Mouse (Mus musculus) midbrain, embryonic 13.5 days (tissue): Measurements from ENCODE around the gene Olfr1018. TPM values are rescaled to one million over a fixed set of nuclear protein-coding genes. Genes with fewer than 3 reads are reported as not detected.

Source experiments
- ATAC-seq: fragments of 200-750 bp; cut with Nextera tagmentation; 2 replicates; pipeline ENCODE4 v1.8.0; 2017; ENCODE audit warnings: mild to moderate bottlenecking, moderate TSS enrichment, moderate library complexity
- H3K27ac ChIP-seq: fragments of 300-500 bp; sonication (generic); 2 replicates; pipeline ENCODE4 v1.5.1; 2015; ENCODE audit warnings: inconsistent platforms, mild to moderate bottlenecking, moderate library complexity
- H3K27me3 ChIP-seq: fragments of 300-500 bp; sonication (generic); 2 replicates; pipeline ENCODE4 v1.6.1; 2015; ENCODE audit warnings: mild to moderate bottlenecking, inconsistent platforms
- H3K36me3 ChIP-seq: fragments of 300-500 bp; sonication (generic); 2 replicates; pipeline ENCODE4 v1.6.1; 2015; ENCODE audit warnings: mild to moderate bottlenecking, inconsistent platforms
- H3K4me1 ChIP-seq: fragments of 300-500 bp; sonication (generic); replicated peaks from 2 replicates; pipeline ENCODE4 v1.6.1; 2015; ENCODE audit warnings: inconsistent platforms
- H3K4me2 ChIP-seq: fragments of 300-500 bp; sonication (generic); replicated peaks from 2 replicates; pipeline ENCODE4 v1.6.1; 2015; ENCODE audit warnings: moderate library complexity, mild to moderate bottlenecking, inconsistent platforms
- H3K4me3 ChIP-seq: fragments of 300-500 bp; sonication (generic); replicated peaks from 2 replicates; pipeline ENCODE4 v1.5.1; 2015; ENCODE audit warnings: mild to moderate bottlenecking, inconsistent platforms
- H3K9ac ChIP-seq: fragments of 300-500 bp; sonication (generic); replicated peaks from 2 replicates; pipeline ENCODE4 v1.6.1; 2015; ENCODE audit warnings: mild to moderate bottlenecking, inconsistent platforms
- H3K9me3 ChIP-seq: fragments of 300-500 bp; sonication (generic); 2 replicates; pipeline ENCODE4 v1.6.1; 2016; ENCODE audit warnings: mild to moderate bottlenecking, inconsistent platforms
- WGBS: fragments of 180-500 bp; shearing (Covaris S2); methylation state at CpG from one replicate; pipeline ENCODE4 v1.1.7; 2015; 5-methylcytosine and 5-hydroxymethylcytosine counted together
- polyA plus RNA-seq: library from polyadenylated mRNA; unstranded; fragments of >200 nt; fragmentation: Nextera tagmentation; extraction: Ambion mirVana; gene quantifications from 2 replicates; pipeline ENCODE4 v1.2.1, GENCODE M21; 2015

The Olfr1018 gene
- not detected in 2 replicates for polyA plus RNA-seq

- H3K9me3 ChIP-seq = no peaks in the 10 kb centered on the region
- no peak within 1 kb of the TSS for H3K4me2 ChIP-seq
- H3K9ac ChIP-seq = no peak within 1 kb of the TSS
- H3K4me1 ChIP-seq = no peaks in the 10 kb centered on the region
- no peak for ATAC-seq
- no peak within 1 kb of the TSS for H3K4me3 ChIP-seq
- no peaks in the 10 kb centered on the region for H3K27me3 ChIP-seq
- no peak within 1 kb of the TSS for H3K27ac ChIP-seq
- no peaks in the 10 kb centered on the region for H3K36me3 ChIP-seq
These were observed at the start of gene Olfr1018 for GRCm38 (mm10) chr2:85818179-85818578. Olfr1018 (plus strand) TSS chr2:85818479.

GRCm38 (mm10) chr2:85772413-85772812, 45.9 kb upstream of the Olfr1018 start, which contains the start of gene Olfr1014:
Olfr1014 (plus strand) TSS chr2:85772713.
- no peaks in the 10 kb centered on the region for H3K27me3 ChIP-seq
- H3K9ac ChIP-seq = no peak within 1 kb of the TSS
- H3K4me3 ChIP-seq = no peak within 1 kb of the TSS
- H3K4me2 ChIP-seq = no peak within 1 kb of the TSS
- no peaks in the 10 kb centered on the region for H3K4me1 ChIP-seq
- no peak within 1 kb of the TSS for H3K27ac ChIP-seq
- no peak for ATAC-seq
- no peaks in the 10 kb centered on the region for H3K9me3 ChIP-seq
- no peaks in the 10 kb centered on the region for H3K36me3 ChIP-seq

GRCm38 (mm10) chr2:85781717-85782116, 36.6 kb upstream of the Olfr1018 start, which contains the start of gene Olfr1015:
Olfr1015 (plus strand) TSS chr2:85782017.
- Histone ChIP-seq H3K27me3 (no peaks in the 10 kb centered on the region), H3K9me3 (no peaks in the 10 kb centered on the region), H3K27ac (no peak within 1 kb of the TSS), H3K36me3 (no peaks in the 10 kb centered on the region), H3K4me3 (no peak within 1 kb of the TSS), H3K4me1 (no peaks in the 10 kb centered on the region), H3K4me2 (no peak within 1 kb of the TSS), H3K9ac (no peak within 1 kb of the TSS)
- no peak for ATAC-seq

GRCm38 (mm10) chr2:85792331-85792730, 25.9 kb upstream of the Olfr1018 start:
- H3K9me3 ChIP-seq = no peaks in the 10 kb centered on the region
- no peak overlapping the region for H3K27ac ChIP-seq
- no peaks in the 10 kb centered on the region for H3K27me3 ChIP-seq
- no peak overlapping the region for H3K4me2 ChIP-seq
- H3K36me3 ChIP-seq = no peaks in the 10 kb centered on the region
- H3K9ac ChIP-seq = no peak overlapping the region
- no peaks in the 10 kb centered on the region for H3K4me1 ChIP-seq
- ATAC-seq = no peak
- 21% methylated on average over 2 of the region's 2 CpGs for WGBS
- no peak overlapping the region for H3K4me3 ChIP-seq

GRCm38 (mm10) chr2:85802444-85802843, 15.8 kb upstream of the Olfr1018 start, which contains the start of gene Olfr1016:
Olfr1016 (minus strand) TSS chr2:85802544.
- Histone ChIP-seq H3K4me2 (no peak within 1 kb of the TSS), H3K36me3 (no peaks in the 10 kb centered on the region), H3K27me3 (no peaks in the 10 kb centered on the region), H3K9ac (no peak within 1 kb of the TSS), H3K27ac (no peak within 1 kb of the TSS), H3K9me3 (no peaks in the 10 kb centered on the region), H3K4me3 (no peak within 1 kb of the TSS), H3K4me1 (no peaks in the 10 kb centered on the region)
- 93% methylated on average over 2 of the region's 2 CpGs for WGBS
- ATAC-seq = no peak

- Histone ChIP-seq H3K36me3 (no peaks in the 10 kb centered on the region), H3K9me3 (no peaks in the 10 kb centered on the region), H3K27me3 (no peaks in the 10 kb centered on the region), H3K4me3 (no peak overlapping the region), H3K9ac (no peak overlapping the region), H3K4me1 (no peaks in the 10 kb centered on the region), H3K4me2 (no peak overlapping the region), H3K27ac (no peak overlapping the region)
- no peak for ATAC-seq
- WGBS = 91% methylated on average over 4 of the region's 4 CpGs
These were observed 13.8 kb upstream of the Olfr1018 start for GRCm38 (mm10) chr2:85804501-85804900.

GRCm38 (mm10) chr2:85845383-85845782, 27.1 kb downstream of the Olfr1018 start, which contains the start of gene Olfr1019:
Olfr1019 (minus strand) TSS chr2:85845483.
- no peaks in the 10 kb centered on the region for H3K27me3 ChIP-seq
- no peak within 1 kb of the TSS for H3K4me3 ChIP-seq
- ATAC-seq = no peak
- no peak within 1 kb of the TSS for H3K4me2 ChIP-seq
- H3K36me3 ChIP-seq = no peaks in the 10 kb centered on the region
- no peak within 1 kb of the TSS for H3K27ac ChIP-seq
- H3K9ac ChIP-seq = no peak within 1 kb of the TSS
- H3K9me3 ChIP-seq = no peaks in the 10 kb centered on the region
- H3K4me1 ChIP-seq = no peaks in the 10 kb centered on the region

GRCm38 (mm10) chr2:85846730-85847129, 28.5 kb downstream of the Olfr1018 start, which contains the start of gene Olfr1020:
Olfr1020 (plus strand) TSS chr2:85847030.
- no peaks in the 10 kb centered on the region for H3K36me3 ChIP-seq
- ATAC-seq = no peak
- H3K4me1 ChIP-seq = no peaks in the 10 kb centered on the region
- 82% methylated on average over 1 of the region's 1 CpGs for WGBS
- no peaks in the 10 kb centered on the region for H3K9me3 ChIP-seq
- H3K27me3 ChIP-seq = no peaks in the 10 kb centered on the region
- H3K4me2 ChIP-seq = no peak within 1 kb of the TSS
- no peak within 1 kb of the TSS for H3K9ac ChIP-seq
- no peak within 1 kb of the TSS for H3K27ac ChIP-seq
- no peak within 1 kb of the TSS for H3K4me3 ChIP-seq

GRCm38 (mm10) chr2:85868294-85868693, 50.0 kb downstream of the Olfr1018 start, which contains the start of gene Olfr1022:
Olfr1022 (plus strand) TSS chr2:85868594.
- 70% methylated on average over 2 of the region's 2 CpGs for WGBS
- no peaks in the 10 kb centered on the region for H3K4me1 ChIP-seq
- H3K9ac ChIP-seq = no peak within 1 kb of the TSS
- H3K36me3 ChIP-seq = no peaks in the 10 kb centered on the region
- no peaks in the 10 kb centered on the region for H3K27me3 ChIP-seq
- no peak within 1 kb of the TSS for H3K27ac ChIP-seq
- no peak for ATAC-seq
- H3K4me2 ChIP-seq = no peak within 1 kb of the TSS
- H3K9me3 ChIP-seq = no peaks in the 10 kb centered on the region
- H3K4me3 ChIP-seq = no peak within 1 kb of the TSS

Other genes starting within 250 kb of the Olfr1018 start
- not detected in 2 replicates for gene Olfr996, start 239.3 kb upstream of the Olfr1018 start, polyA plus RNA-seq
- not detected in 2 replicates for gene Olfr998, start 229.5 kb upstream of the Olfr1018 start, polyA plus RNA-seq
- not detected in 2 replicates for gene Olfr1000, start 206.6 kb upstream of the Olfr1018 start, polyA plus RNA-seq
- gene Olfr1002, start 167.8 kb upstream of the Olfr1018 start, polyA plus RNA-seq = not detected in 2 replicates
- not detected in 2 replicates for gene Olfr154, start 154.0 kb upstream of the Olfr1018 start, polyA plus RNA-seq
- gene Olfr1006, start 139.7 kb upstream of the Olfr1018 start, polyA plus RNA-seq = not detected in 2 replicates
- gene Olfr1008, start 129.0 kb upstream of the Olfr1018 start, polyA plus RNA-seq = not detected in 2 replicates
- not detected in 2 replicates for gene Olfr1009, start 103.1 kb upstream of the Olfr1018 start, polyA plus RNA-seq
- gene Olfr1012, start 55.7 kb upstream of the Olfr1018 start, polyA plus RNA-seq = not detected in 2 replicates
- not detected in 2 replicates for gene Olfr1013, start 51.4 kb upstream of the Olfr1018 start, polyA plus RNA-seq
- not detected in 2 replicates for gene Olfr1014, start 45.8 kb upstream of the Olfr1018 start, polyA plus RNA-seq
- gene Olfr1015, start 36.5 kb upstream of the Olfr1018 start, polyA plus RNA-seq = not detected in 2 replicates
- not detected in 2 replicates for gene Olfr1016, start 15.9 kb upstream of the Olfr1018 start, polyA plus RNA-seq
- gene Olfr1019, start 27.0 kb downstream of the Olfr1018 start, polyA plus RNA-seq = not detected in 2 replicates
- not detected in 2 replicates for gene Olfr1020, start 28.6 kb downstream of the Olfr1018 start, polyA plus RNA-seq
- gene Olfr1022, start 50.1 kb downstream of the Olfr1018 start, polyA plus RNA-seq = not detected in 2 replicates
- gene Olfr1023, start 67.2 kb downstream of the Olfr1018 start, polyA plus RNA-seq = not detected in 2 replicates
- not detected in 2 replicates for gene Olfr1024, start 86.6 kb downstream of the Olfr1018 start, polyA plus RNA-seq
- gene Olfr1025-ps1, start 96.7 kb downstream of the Olfr1018 start, polyA plus RNA-seq = not detected in 2 replicates
- gene Olfr1026, start 103.1 kb downstream of the Olfr1018 start, polyA plus RNA-seq = not detected in 2 replicates
- not detected in 2 replicates for gene Olfr1028, start 132.0 kb downstream of the Olfr1018 start, polyA plus RNA-seq
- not detected in 2 replicates for gene Olfr1029, start 155.4 kb downstream of the Olfr1018 start, polyA plus RNA-seq
- not detected in 2 replicates for gene Olfr1030, start 160.8 kb downstream of the Olfr1018 start, polyA plus RNA-seq
- not detected in 2 replicates for gene Olfr1031, start 171.8 kb downstream of the Olfr1018 start, polyA plus RNA-seq
- not detected in 2 replicates for gene Olfr1032, start 187.1 kb downstream of the Olfr1018 start, polyA plus RNA-seq
- gene Olfr1033, start 202.2 kb downstream of the Olfr1018 start, polyA plus RNA-seq = not detected in 2 replicates
- not detected in 2 replicates for gene Olfr1034, start 227.4 kb downstream of the Olfr1018 start, polyA plus RNA-seq